Mouse (Mus musculus) gastrocnemius, postnatal 4 days (tissue): ENCODE measurements at regions not wholly inside any gene's neighbourhood (a gene's known extent, or its start where the extent isn't known, plus 50 kb on each side); places are given as distances from the start of the nearest gene placed in this dataset.

ENCODE experiments used
- DNase-seq, 2 experiments: peaks; one replicate each; pipeline ENCODE4 v3.0.0; 2021 to 2022; ENCODE audit warnings: low spot score in 2 of 2, mixed read lengths in 2 of 2

DNA sequence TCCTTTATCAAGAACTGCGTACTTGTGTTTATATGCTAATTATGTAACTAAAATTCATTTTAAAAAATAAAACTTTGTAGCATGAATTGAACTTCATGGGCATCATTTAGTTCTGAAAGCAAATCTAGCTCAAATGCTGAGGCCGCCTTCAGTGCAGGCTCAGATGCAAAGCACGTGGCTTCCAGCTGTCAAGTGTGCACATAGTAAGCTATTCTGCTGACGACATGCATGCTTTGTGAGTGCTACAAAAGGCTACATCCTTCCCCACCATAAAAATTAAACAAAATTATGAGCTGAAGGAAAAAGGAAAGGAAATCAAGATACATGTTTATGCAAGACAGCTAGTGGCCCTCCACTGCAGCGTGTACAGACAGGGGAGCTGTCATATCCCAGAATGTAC is 276.0 kb upstream of the Vstm2a start:
- no peak for DNase-seq

DNA sequence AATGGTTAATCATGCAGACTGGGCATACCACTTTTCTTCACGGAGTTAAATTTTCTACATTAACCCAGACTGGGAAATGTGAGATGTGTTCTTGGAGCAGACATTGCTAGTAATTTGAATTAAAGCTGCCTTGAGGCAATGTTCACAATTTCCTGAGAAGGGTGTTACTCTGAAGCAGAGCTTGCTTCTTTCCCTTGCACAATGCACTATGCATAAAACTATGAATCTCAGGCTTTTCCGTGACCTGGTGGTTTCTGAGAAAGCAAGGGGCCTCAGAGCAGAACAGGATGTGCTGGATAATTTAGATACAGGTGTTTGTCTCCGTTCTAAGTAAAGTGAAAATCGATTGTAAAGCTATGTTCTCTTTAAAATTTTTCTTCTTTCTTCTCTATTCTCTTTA is 273.0 kb upstream of the Vstm2a start:
- DNase-seq: no peak

GRCm38 (mm10) chr11:15996421-15996820 is 261.1 kb upstream of the Vstm2a start:
- DNase-seq: peak in 1 of 2 experiments; percentile 62

GRCm38 (mm10) chr11:16001953-16002352 is 255.6 kb upstream of the Vstm2a start:
- no peak for DNase-seq
